Mouse (Mus musculus): Measurements from ENCODE around the gene Cyp2b19. TPM values are rescaled to one million over a fixed set of nuclear protein-coding genes. Genes with fewer than 3 reads are reported as not detected.

Cyp2b19 gene
- total RNA-seq, 2 experiments from 2014 or later, result not detected

Other genes starting within 250 kb of the Cyp2b19 start
- not detected for gene Nlrp9a, start 222.1 kb upstream of the Cyp2b19 start, total RNA-seq (2021)
- gene Vmn1r185, start 138.7 kb upstream of the Cyp2b19 start, total RNA-seq (2021), result not detected
- not detected for gene Cyp2b23, start 70.7 kb upstream of the Cyp2b19 start, total RNA-seq (2021)
- gene Cyp2g1, start 51.8 kb downstream of the Cyp2b19 start, total RNA-seq (2021), result not detected
- gene Cyp2a5, start 78.2 kb downstream of the Cyp2b19 start, total RNA-seq (2021), result not detected
- gene Cyp2a22, start 182.2 kb downstream of the Cyp2b19 start, total RNA-seq (2021), result not detected

Data from left cerebral cortex, postnatal 4 days (tissue).